Mouse (Mus musculus): ENCODE results near the gene Ap3s2.

Ap3s2 gene

GRCm38 (mm10) chr7:79920344-79920983 lies at the start of gene Ap3s2:
Ap3s2 (minus strand) TSS chr7:79920649.
- peak; percentile 85 for DNase-seq

GRCm38 (mm10) chr7:79968326-79968725 lies 47.9 kb upstream of the Ap3s2 start:
- DNase-seq: no peak

GRCm38 (mm10) chr7:79961600-79961999 lies 41.2 kb upstream of the Ap3s2 start:
- no peak for DNase-seq

- no peak for DNase-seq
Observed at GRCm38 (mm10) chr7:79956131-79956530, 35.7 kb upstream of the Ap3s2 start.

- DNase-seq: no peak
Observed at GRCm38 (mm10) chr7:79954890-79955289, 34.4 kb upstream of the Ap3s2 start.

- DNase-seq: no peak
Observed at GRCm38 (mm10) chr7:79951038-79951437, 30.6 kb upstream of the Ap3s2 start.

- DNase-seq: peak; percentile 22
Observed at GRCm38 (mm10) chr7:79950236-79950635, 29.8 kb upstream of the Ap3s2 start.

- peak; percentile 58 for DNase-seq
Observed at GRCm38 (mm10) chr7:79935511-79936205, 15.2 kb upstream of the Ap3s2 start.

GRCm38 (mm10) chr7:79934862-79935510 lies 14.5 kb upstream of the Ap3s2 start, which contains the start of gene Arpin:
Arpin (minus strand) TSS chr7:79935359.
- DNase-seq: peak; percentile 77

GRCm38 (mm10) chr7:79934461-79934860 lies 14.0 kb upstream of the Ap3s2 start:
- DNase-seq: no peak

GRCm38 (mm10) chr7:79928516-79929052 lies 8.1 kb upstream of the Ap3s2 start:
- no peak for DNase-seq

- DNase-seq: peak; percentile 32
Observed at GRCm38 (mm10) chr7:79914556-79914955, 5.9 kb downstream of the Ap3s2 start.

- no peak for DNase-seq
Observed at GRCm38 (mm10) chr7:79907356-79907755, 13.1 kb downstream of the Ap3s2 start.

- DNase-seq: no peak
Observed at GRCm38 (mm10) chr7:79906914-79907313, 13.5 kb downstream of the Ap3s2 start.

GRCm38 (mm10) chr7:79905193-79905592 lies 15.3 kb downstream of the Ap3s2 start:
- no peak for DNase-seq

- DNase-seq: no peak
Observed at GRCm38 (mm10) chr7:79903160-79903792, 17.2 kb downstream of the Ap3s2 start.

GRCm38 (mm10) chr7:79900753-79901152 lies 19.7 kb downstream of the Ap3s2 start:
- DNase-seq: no peak

- DNase-seq: no peak
Observed at GRCm38 (mm10) chr7:79895225-79895624, 25.2 kb downstream of the Ap3s2 start.

GRCm38 (mm10) chr7:79894790-79895189 lies 25.7 kb downstream of the Ap3s2 start:
- DNase-seq: no peak

GRCm38 (mm10) chr7:79892576-79893428 lies 27.6 kb downstream of the Ap3s2 start:
- DNase-seq: no peak

- peak; percentile 18 for DNase-seq
Observed at GRCm38 (mm10) chr7:79890436-79891221, 29.8 kb downstream of the Ap3s2 start.
